Mouse (Mus musculus): ENCODE measurements around the gene Esrrb.
A peak's percentile ranks its signal among the peaks of the same experiment; 100 is the strongest.

Esrrb gene

GRCm38 (mm10) chr12:86497126-86497525, 136.2 kb downstream of the Esrrb start:
- DNase-seq (ENCODE audit: inconsistent ontology term): no peak

- peak; percentile 51 for DNase-seq (ENCODE audit: inconsistent ontology term)
Measured at GRCm38 (mm10) chr12:86498765-86499164, 137.8 kb downstream of the Esrrb start.

GRCm38 (mm10) chr12:86501728-86502127, 140.8 kb downstream of the Esrrb start:
- DNase-seq (ENCODE audit: inconsistent ontology term): no peak

- no peak for DNase-seq (ENCODE audit: inconsistent ontology term)
Measured at GRCm38 (mm10) chr12:86503921-86504320, 143.0 kb downstream of the Esrrb start.

- DNase-seq (ENCODE audit: inconsistent ontology term): no peak
Measured at GRCm38 (mm10) chr12:86504321-86504720, 143.4 kb downstream of the Esrrb start.

- DNase-seq (ENCODE audit: inconsistent ontology term): no peak
Measured at GRCm38 (mm10) chr12:86507741-86508140, 146.8 kb downstream of the Esrrb start.

GRCm38 (mm10) chr12:86508313-86508988, 147.5 kb downstream of the Esrrb start:
- DNase-seq (ENCODE audit: inconsistent ontology term): no peak

GRCm38 (mm10) chr12:86509295-86510279, 148.7 kb downstream of the Esrrb start:
- no peak for DNase-seq (ENCODE audit: inconsistent ontology term)

GRCm38 (mm10) chr12:86512335-86512734, 151.4 kb downstream of the Esrrb start:
- no peak for DNase-seq (ENCODE audit: inconsistent ontology term)

- no peak for DNase-seq (ENCODE audit: inconsistent ontology term)
Measured at GRCm38 (mm10) chr12:86513596-86513995, 152.7 kb downstream of the Esrrb start.

GRCm38 (mm10) chr12:86516602-86517001, 155.7 kb downstream of the Esrrb start:
- DNase-seq (ENCODE audit: inconsistent ontology term): no peak

- peak; percentile 46 for DNase-seq (ENCODE audit: inconsistent ontology term)
Measured at GRCm38 (mm10) chr12:86517721-86518120, 156.8 kb downstream of the Esrrb start.

- DNase-seq (ENCODE audit: inconsistent ontology term): peak; percentile 32
Measured at GRCm38 (mm10) chr12:86518746-86519145, 157.8 kb downstream of the Esrrb start.

- no peak for DNase-seq (ENCODE audit: inconsistent ontology term)
Measured at GRCm38 (mm10) chr12:86534283-86534682, 173.4 kb downstream of the Esrrb start.

- DNase-seq (ENCODE audit: inconsistent ontology term): no peak
Measured at GRCm38 (mm10) chr12:86537799-86538198, 176.9 kb downstream of the Esrrb start.

GRCm38 (mm10) chr12:86538711-86539110, 177.8 kb downstream of the Esrrb start:
- DNase-seq (ENCODE audit: inconsistent ontology term): no peak

GRCm38 (mm10) chr12:86539511-86539910, 178.6 kb downstream of the Esrrb start:
- DNase-seq (ENCODE audit: inconsistent ontology term): no peak

GRCm38 (mm10) chr12:86547808-86548207, 186.9 kb downstream of the Esrrb start:
- peak; percentile 4 for DNase-seq (ENCODE audit: inconsistent ontology term)

GRCm38 (mm10) chr12:86553037-86553436, 192.1 kb downstream of the Esrrb start:
- no peak for DNase-seq (ENCODE audit: inconsistent ontology term)

- no peak for DNase-seq (ENCODE audit: inconsistent ontology term)
Measured at GRCm38 (mm10) chr12:86556796-86557517, 196.0 kb downstream of the Esrrb start.

- no peak for DNase-seq (ENCODE audit: inconsistent ontology term)
Measured at GRCm38 (mm10) chr12:86558889-86559288, 198.0 kb downstream of the Esrrb start.

- DNase-seq (ENCODE audit: inconsistent ontology term): no peak
Measured at GRCm38 (mm10) chr12:86562705-86563104, 201.8 kb downstream of the Esrrb start.
